ENCODE assay signal across 23 mouse cellular contexts in the genomic region with DNA sequence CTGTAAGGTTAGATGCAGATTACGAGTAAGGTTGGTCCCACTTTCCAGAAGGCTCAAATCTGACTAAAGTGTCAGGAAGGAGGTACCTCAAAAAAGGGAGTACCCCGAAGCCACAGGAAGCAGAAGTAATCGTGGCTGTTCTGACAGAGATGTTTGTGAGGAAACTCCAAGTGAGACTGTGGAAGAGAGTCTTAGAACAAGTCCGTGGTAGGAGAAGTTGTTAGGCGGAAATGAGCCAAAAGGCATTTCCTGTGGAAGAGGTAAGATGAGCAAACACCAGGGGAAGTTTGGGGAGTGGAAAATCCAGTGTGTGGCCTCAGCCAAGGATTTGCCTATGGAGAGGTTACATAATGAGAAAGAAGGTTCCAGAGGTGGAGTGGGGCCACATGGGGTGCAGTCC. TPM values are rescaled to one million over a fixed set of nuclear protein-coding genes. Genes with fewer than 3 reads are reported as not detected.
"Had no signal": no experiment of that assay in that cellular context is flagged by ENCODE, and none has a peak within 500 bp of the region (broad histone marks: within the 10 kb centered on the region; RNA-seq: fewer than 3 reads in every experiment).

No protein-coding gene starts in this region.

- H3K4me3 ChIP-seq: layer of hippocampus, adult 2 months; limb, embryonic 10.5 days; limb, embryonic 13.5 days; liver, embryonic 13.5 days; neural tube, embryonic 12.5 days; neural tube, embryonic 15.5 days had no signal

- H3K27me3 ChIP-seq: limb, embryonic 13.5 days; liver, embryonic 13.5 days; neural tube, embryonic 12.5 days; neural tube, embryonic 15.5 days had no signal

- H3K9ac ChIP-seq: limb, embryonic 13.5 days; liver, embryonic 13.5 days; neural tube, embryonic 12.5 days; neural tube, embryonic 15.5 days had no signal

- H3K9me3 ChIP-seq: limb, embryonic 10.5 days; limb, embryonic 13.5 days; liver, embryonic 13.5 days; neural tube, embryonic 12.5 days; neural tube, embryonic 15.5 days had no signal

- H3K4me2 ChIP-seq: limb, embryonic 13.5 days; liver, embryonic 13.5 days; midbrain, embryonic 11.5 days; neural tube, embryonic 12.5 days; neural tube, embryonic 15.5 days had no signal

- H3K4me1 ChIP-seq: limb, embryonic 10.5 days; liver, embryonic 13.5 days had no signal

- H3K27ac ChIP-seq: kidney, postnatal 0 days; layer of hippocampus, adult 2 months; limb, embryonic 10.5 days; limb, embryonic 13.5 days; liver, embryonic 13.5 days; macrophage; neural tube, embryonic 12.5 days; neural tube, embryonic 15.5 days; stomach, postnatal 0 days had no signal

- DNase-seq: kidney, postnatal 25 days; layer of hippocampus, adult 9-11 months; liver; liver, embryonic 13.5 days; lung, adult 2 months; lung, postnatal 14 days; midbrain, embryonic 14.5 days; right cerebral cortex, adult 18-20 months; right cerebral cortex, postnatal 14 days; right cerebral cortex, postnatal 4 days; thymus, adult 2 months; thymus, postnatal 14 days; thymus, postnatal 4 days had no signal

RNA-seq across cellular contexts. Expression of a gene that starts 16.9 kb away (rescaled TPM):
- total RNA-seq: megakaryocyte-erythroid progenitor cell, adult 5-6 weeks had no signal
